Mouse (Mus musculus): ENCODE measurements around the gene Aga. TPM values are rescaled to one million over a fixed set of nuclear protein-coding genes. Genes with fewer than 3 reads are reported as not detected.

The Aga gene
- 10 to 100 TPM; 10.7 to 12.5 TPM for total RNA-seq (2023)

DNA sequence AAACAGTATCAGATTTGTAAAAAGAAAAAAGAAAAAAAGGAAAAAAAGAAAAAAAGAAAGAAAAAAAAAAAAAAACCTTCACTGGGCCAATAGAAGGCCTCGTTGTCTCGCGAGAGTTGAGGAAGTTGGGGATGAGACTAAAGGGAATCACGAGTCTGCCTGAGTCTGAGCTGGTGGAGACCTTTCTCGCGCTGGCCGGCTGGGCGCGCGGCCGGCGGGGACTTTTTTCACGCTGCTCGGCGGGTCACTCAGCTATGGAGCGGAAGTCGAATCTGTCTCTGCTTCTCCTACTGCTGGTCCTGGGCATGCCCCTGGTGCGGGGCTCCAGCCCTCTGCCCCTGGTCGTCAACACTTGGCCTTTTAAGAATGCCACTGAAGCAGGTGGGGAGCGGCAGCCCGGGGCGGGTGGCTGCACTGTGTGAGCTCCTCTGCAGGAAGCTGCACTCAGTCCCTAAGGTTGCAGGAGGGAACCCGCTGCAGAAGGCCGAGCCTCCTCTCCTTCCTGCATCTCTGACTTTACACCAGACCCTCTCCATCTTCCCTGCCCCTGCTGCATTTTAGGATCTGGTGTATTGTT, at the start of gene Aga:
Aga (plus strand) TSS at position 177 of the 577 bp plus-strand sequence.

Other genes starting within 250 kb of the Aga start
- gene Neil3, start 127.3 kb downstream of the Aga start, total RNA-seq (2023): 10 to 100 TPM; 44.1 to 45.7 TPM

Data from neutrophil, adult 83 days (primary cell).